Mouse (Mus musculus) hindbrain, embryonic 16.5 days (tissue): ENCODE measurements around the gene Gm17093. TPM values are rescaled to one million over a fixed set of nuclear protein-coding genes. Genes with fewer than 3 reads are reported as not detected.
"Not testable (repeated sequence)": the region's sequence is repeated elsewhere in the genome, so short reads cannot be mapped to it uniquely, and the experiment has no call there.

Source experiments
- ATAC-seq: fragments of 200-750 bp; cut with Nextera tagmentation; 2 replicates; pipeline ENCODE4 v1.8.0; 2017; ENCODE audit warnings: moderate TSS enrichment, moderate library complexity
- H3K27ac ChIP-seq: fragments of 300-500 bp; sonication (generic); 2 replicates; pipeline ENCODE4 v1.5.1; 2014; ENCODE audit warnings: low read depth, mild to moderate bottlenecking, control low read depth, low read length, moderate library complexity
- H3K27me3 ChIP-seq: fragments of 300-500 bp; sonication (generic); replicated peaks from 2 replicates; pipeline ENCODE4 v1.6.1; 2014; ENCODE audit warnings: low read length; ENCODE audit not compliant: control insufficient read depth, insufficient read depth
- H3K36me3 ChIP-seq: fragments of 300-500 bp; sonication (generic); 2 replicates; pipeline ENCODE4 v1.6.1; 2014; ENCODE audit warnings: mild to moderate bottlenecking, low read length, moderate library complexity, mixed read lengths; ENCODE audit not compliant: control insufficient read depth, insufficient read depth
- H3K4me1 ChIP-seq: fragments of 300-500 bp; sonication (generic); 2 replicates; pipeline ENCODE4 v1.6.1; 2014; ENCODE audit warnings: low read depth, low read length; ENCODE audit not compliant: control insufficient read depth, insufficient read depth
- H3K4me2 ChIP-seq: fragments of 300-500 bp; sonication (generic); 2 replicates; pipeline ENCODE4 v1.6.1; 2014; ENCODE audit warnings: mild to moderate bottlenecking, low read length, control low read depth, moderate library complexity
- H3K4me3 ChIP-seq: fragments of 300-500 bp; sonication (generic); 2 replicates; pipeline ENCODE4 v1.5.1; 2014; ENCODE audit warnings: mild to moderate bottlenecking, low read length, control low read depth, moderate library complexity
- H3K9ac ChIP-seq: fragments of 300-500 bp; sonication (generic); 2 replicates; pipeline ENCODE4 v1.6.1; 2014; ENCODE audit warnings: low read depth, mild to moderate bottlenecking, control low read depth, low read length, moderate library complexity
- H3K9me3 ChIP-seq: fragments of 300-500 bp; sonication (generic); 2 replicates; pipeline ENCODE4 v1.6.1; 2014; ENCODE audit warnings: mild to moderate bottlenecking, low read length, moderate library complexity; ENCODE audit not compliant: control insufficient read depth
- WGBS: fragments of 180-500 bp; shearing (Covaris S2); extraction: QIAGEN DNeasy Blood & Tissue Kit; methylation state at CpG from one replicate; pipeline ENCODE4 v1.1.7; 2014; 5-methylcytosine and 5-hydroxymethylcytosine counted together
- polyA plus RNA-seq: library from polyadenylated mRNA; unstranded; fragments of >200 nt; fragmentation: Nextera tagmentation; extraction: Ambion mirVana; gene quantifications from 2 replicates; pipeline ENCODE4 v1.2.1, GENCODE M21; 2015

Gm17093 gene
- polyA plus RNA-seq: not detected in 2 replicates

- H3K9me3 ChIP-seq, H3K9ac ChIP-seq, H3K27ac ChIP-seq, H3K27me3 ChIP-seq, H3K4me1 ChIP-seq, H3K4me3 ChIP-seq, ATAC-seq, H3K36me3 ChIP-seq, H3K4me2 ChIP-seq: not testable (repeated sequence)
- WGBS: 88% methylated on average over 5 of the region's 5 CpGs
Observed at GRCm38 (mm10) chr14:44517976-44518375, at the start of gene Gm17093. Gm17093 (plus strand) TSS chr14:44518276.

GRCm38 (mm10) chr14:44492163-44492562 is 25.9 kb upstream of the Gm17093 start, which contains the start of gene BC061237:
BC061237 (plus strand) TSS chr14:44492463.
- not testable (repeated sequence) for H3K9ac ChIP-seq, H3K27ac ChIP-seq, H3K27me3 ChIP-seq, H3K9me3 ChIP-seq, H3K36me3 ChIP-seq, H3K4me2 ChIP-seq, H3K4me3 ChIP-seq, ATAC-seq, H3K4me1 ChIP-seq
- 67% methylated on average over 1 of the region's 1 CpGs for WGBS

GRCm38 (mm10) chr14:44547961-44548360 is 29.9 kb downstream of the Gm17093 start:
- 84% methylated on average over 3 of the region's 5 CpGs for WGBS
- not testable (repeated sequence) for H3K27me3 ChIP-seq, H3K36me3 ChIP-seq, ATAC-seq, H3K27ac ChIP-seq, H3K4me2 ChIP-seq, H3K9ac ChIP-seq, H3K9me3 ChIP-seq, H3K4me3 ChIP-seq, H3K4me1 ChIP-seq

Other genes with a start within 250 kb of the Gm17093 start
- gene Gm8220, start 232.7 kb upstream of the Gm17093 start, polyA plus RNA-seq: not detected in 2 replicates
- gene Gm5930, start 179.7 kb upstream of the Gm17093 start, polyA plus RNA-seq: not detected in 2 replicates
- not detected in 2 replicates for gene Gm8229, start 152.9 kb upstream of the Gm17093 start, polyA plus RNA-seq
- not detected in 2 replicates for gene Gm3371, start 107.6 kb upstream of the Gm17093 start, polyA plus RNA-seq
- not detected in 2 replicates for gene Gm8232, start 84.6 kb upstream of the Gm17093 start, polyA plus RNA-seq
- gene BC061237, start 25.8 kb upstream of the Gm17093 start, polyA plus RNA-seq: not detected in 2 replicates
- 0.16 and 0.28 TPM in 2 replicates for gene Gm8247, start 64.9 kb downstream of the Gm17093 start, polyA plus RNA-seq
- gene Gm5624, start 109.7 kb downstream of the Gm17093 start, polyA plus RNA-seq: not detected in 2 replicates
- gene Gm8257, start 188.2 kb downstream of the Gm17093 start, polyA plus RNA-seq: not detected in 2 replicates
- not detected in 2 replicates for gene Gm8267, start 232.1 kb downstream of the Gm17093 start, polyA plus RNA-seq